Mouse (Mus musculus) lung, postnatal 0 days (tissue): ENCODE data around the gene Wfdc8.
"Not testable (repeated sequence)": the region's sequence is repeated elsewhere in the genome, so short reads cannot be mapped to it uniquely, and the experiment has no call there.

Experiments used
- CTCF ChIP-seq: IDR thresholded peaks from 2 replicates; pipeline ENCODE4 v1.5.1; 2016; ENCODE audit warnings: antibody characterized with exemption, mild to moderate bottlenecking
- EP300 ChIP-seq: IDR thresholded peaks from 2 replicates; pipeline ENCODE4 v1.6.1; 2016; ENCODE audit warnings: antibody characterized with exemption, mild to moderate bottlenecking, control low read depth

- not testable (repeated sequence) for TF ChIP-seq EP300, CTCF
Measured at GRCm38 (mm10) chr2:164613471-164613870, at the start of gene Wfdc8, which contains the start of gene Wfdc6b.
